Mouse (Mus musculus) right cerebral cortex, postnatal 36 days (tissue): Measurements from ENCODE around the gene Acnat1.
"Not testable (repeated sequence)": the region's sequence is repeated elsewhere in the genome, so short reads cannot be mapped to it uniquely, and the experiment has no call there.

Experiments used
- DNase-seq, 2 experiments: peaks; one replicate each; pipeline ENCODE4 v3.0.0; 2022; ENCODE audit warnings: low spot score in 2 of 2, mixed read lengths in 1 of 2

Acnat1 gene

GRCm38 (mm10) chr4:49473435-49474100 lies at the start of gene Acnat1:
Acnat1 (minus strand) TSS chr4:49473912.
- DNase-seq, result no peak

DNA sequence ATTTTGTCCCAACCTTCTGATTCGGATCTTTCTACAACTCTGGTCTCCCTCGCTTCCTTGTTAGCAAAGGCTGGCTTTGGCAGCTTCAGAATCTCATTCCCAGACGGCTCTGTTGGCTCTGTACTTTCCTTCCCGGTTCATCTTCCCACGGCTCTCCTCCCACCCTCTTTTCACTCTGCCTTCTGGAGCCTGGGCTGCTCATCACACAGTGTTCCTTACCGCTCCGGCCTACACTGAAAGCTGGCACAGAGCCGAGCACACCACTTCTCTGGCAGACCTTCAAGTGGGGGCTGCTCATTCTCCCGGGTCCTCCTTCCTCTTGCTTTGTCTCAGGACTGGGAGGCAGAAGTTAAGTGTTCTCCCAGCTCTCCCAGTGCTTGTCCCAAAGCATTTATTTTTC lies 48.9 kb upstream of the Acnat1 start:
- DNase-seq, result peak; percentile 83 to 90

GRCm38 (mm10) chr4:49521346-49521745 lies 47.6 kb upstream of the Acnat1 start:
- DNase-seq, result no peak

GRCm38 (mm10) chr4:49520572-49521340 lies 47.0 kb upstream of the Acnat1 start, which contains the start of the genes Mrpl50 and Zfp189:
Mrpl50 (minus strand) TSS chr4:49521093.
Zfp189 (plus strand) TSS chr4:49521176.
- peak; percentile 96 to 98 for DNase-seq

- DNase-seq, result no peak
Observed at GRCm38 (mm10) chr4:49519476-49519875, 45.8 kb upstream of the Acnat1 start.

GRCm38 (mm10) chr4:49514441-49514840 lies 40.7 kb upstream of the Acnat1 start:
- no peak for DNase-seq

DNA sequence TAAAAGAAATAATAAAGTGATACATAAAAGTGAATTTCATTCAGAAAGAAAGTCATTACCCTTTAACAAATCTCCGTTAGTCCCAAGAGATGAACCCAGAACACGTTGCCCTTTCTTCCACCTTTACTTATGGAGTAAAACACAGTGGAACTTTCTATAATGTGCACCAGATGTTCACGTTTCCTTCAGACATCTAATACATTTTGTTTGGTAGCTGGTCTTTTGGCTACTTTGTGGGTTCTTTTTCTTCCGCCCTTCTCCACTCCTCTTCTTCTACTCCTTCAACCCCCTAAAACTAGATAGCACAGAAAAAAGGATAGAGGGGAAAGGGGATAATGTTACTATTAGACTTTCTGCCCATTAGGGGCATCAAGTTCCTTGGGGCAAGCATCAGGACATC lies 38.9 kb upstream of the Acnat1 start:
- no peak for DNase-seq

- DNase-seq, result not testable (repeated sequence)
Observed at GRCm38 (mm10) chr4:49510236-49510835, 36.6 kb upstream of the Acnat1 start.

GRCm38 (mm10) chr4:49509183-49509582 lies 35.5 kb upstream of the Acnat1 start:
- DNase-seq, result no peak

GRCm38 (mm10) chr4:49506386-49506785 lies 32.7 kb upstream of the Acnat1 start, which contains the start of gene Baat:
Baat (minus strand) TSS chr4:49506557.
- no peak for DNase-seq

- no peak for DNase-seq
Observed at GRCm38 (mm10) chr4:49503563-49503962, 29.9 kb upstream of the Acnat1 start.

DNA sequence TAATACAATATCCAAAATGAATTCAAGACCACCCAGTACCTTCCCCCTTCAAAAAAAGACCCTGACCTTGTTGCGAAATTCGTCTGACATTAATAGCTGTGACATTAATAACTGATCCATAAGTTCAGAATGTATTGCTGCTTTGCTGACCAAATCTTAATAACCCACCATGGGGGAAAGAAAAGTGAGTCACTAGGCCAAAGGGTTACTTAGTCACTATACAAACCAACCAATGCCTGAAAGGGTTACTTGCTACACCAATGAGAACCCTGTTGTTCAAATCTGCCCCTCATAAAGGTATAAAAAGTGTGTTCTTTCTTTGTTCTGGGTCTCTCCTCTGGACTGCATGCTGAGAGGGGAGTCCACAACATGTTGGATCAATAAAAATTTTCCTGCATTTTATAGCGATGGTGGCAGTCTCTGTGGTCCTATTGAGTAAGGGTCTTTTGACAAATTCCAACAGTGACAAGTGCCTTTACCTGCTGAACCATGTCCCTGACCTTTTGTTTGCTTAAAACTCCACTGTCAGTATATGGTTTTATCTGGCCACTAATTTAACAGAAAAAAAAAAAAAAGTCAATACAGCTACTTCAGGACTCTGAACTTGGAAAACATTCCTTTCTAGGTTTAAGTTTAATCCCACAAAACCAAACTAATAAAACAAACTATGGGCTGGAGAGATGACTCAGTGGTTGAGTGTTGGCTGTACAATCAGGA lies 12.4 kb upstream of the Acnat1 start:
- DNase-seq, result not testable (repeated sequence)

- no peak for DNase-seq
Observed at GRCm38 (mm10) chr4:49485442-49485841, 11.7 kb upstream of the Acnat1 start.

GRCm38 (mm10) chr4:49480896-49481295 lies 7.2 kb upstream of the Acnat1 start:
- DNase-seq, result no peak

GRCm38 (mm10) chr4:49480104-49480760 lies 6.5 kb upstream of the Acnat1 start:
- no peak for DNase-seq

DNA sequence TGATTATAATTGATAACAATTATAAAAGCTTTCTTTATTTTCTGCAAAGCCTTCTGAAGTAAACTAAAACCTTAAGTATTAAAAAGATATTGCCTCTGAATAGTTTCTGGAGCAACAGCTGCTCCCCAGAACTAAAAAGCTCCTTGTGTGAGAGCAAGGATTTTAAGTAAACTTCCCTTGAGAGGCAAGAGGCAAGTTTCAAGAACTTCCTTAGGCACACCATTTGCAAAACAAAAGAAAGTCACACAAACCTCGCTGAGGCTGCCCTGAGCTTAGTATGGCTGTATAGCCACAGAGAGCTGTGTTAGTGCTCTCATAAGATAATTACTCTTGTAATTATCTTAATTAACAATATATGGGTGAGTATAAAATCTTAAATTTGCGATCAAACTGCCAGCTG lies 5.3 kb upstream of the Acnat1 start:
- DNase-seq, result not testable (repeated sequence)

DNA sequence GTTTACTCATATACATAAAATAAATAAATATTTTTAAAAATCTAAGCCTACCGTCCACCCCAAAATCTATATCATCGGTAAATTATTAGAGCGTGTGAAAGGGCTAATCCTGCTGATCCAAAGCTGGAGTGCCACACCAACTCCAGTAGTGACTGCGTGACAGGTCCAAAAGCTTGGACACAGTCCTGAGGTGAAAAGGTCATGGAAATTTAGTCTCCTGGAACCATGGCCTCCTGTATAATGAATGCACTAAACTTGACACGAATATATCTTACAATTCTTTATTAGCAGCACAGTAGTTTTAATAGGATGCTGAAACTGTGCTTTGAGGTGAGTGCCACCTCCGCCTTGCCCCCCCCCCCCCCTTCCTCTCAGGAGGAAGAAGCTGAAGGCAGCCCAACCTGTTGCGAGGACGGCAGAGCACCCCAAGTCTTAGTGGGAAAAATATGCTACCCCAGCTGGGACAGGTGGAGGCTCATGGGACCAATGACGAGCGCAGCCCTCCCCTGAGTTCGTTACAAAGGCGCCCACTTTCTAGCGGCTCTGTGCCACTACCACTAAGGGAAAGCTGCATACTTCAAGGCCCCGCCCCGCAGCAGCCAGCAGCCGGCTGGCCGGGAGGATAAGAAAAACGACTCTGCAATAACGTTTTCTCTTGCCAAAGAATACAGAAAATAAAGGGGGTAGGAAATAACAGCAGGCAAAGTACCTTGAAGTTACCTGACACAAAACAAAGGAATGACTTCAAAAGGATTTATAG lies 4.6 kb upstream of the Acnat1 start:
- no peak for DNase-seq

- DNase-seq, result no peak
Observed at GRCm38 (mm10) chr4:49474583-49474982, 871 bp upstream of the Acnat1 start.

GRCm38 (mm10) chr4:49469435-49470151 lies 4.1 kb downstream of the Acnat1 start:
- DNase-seq, result no peak

DNA sequence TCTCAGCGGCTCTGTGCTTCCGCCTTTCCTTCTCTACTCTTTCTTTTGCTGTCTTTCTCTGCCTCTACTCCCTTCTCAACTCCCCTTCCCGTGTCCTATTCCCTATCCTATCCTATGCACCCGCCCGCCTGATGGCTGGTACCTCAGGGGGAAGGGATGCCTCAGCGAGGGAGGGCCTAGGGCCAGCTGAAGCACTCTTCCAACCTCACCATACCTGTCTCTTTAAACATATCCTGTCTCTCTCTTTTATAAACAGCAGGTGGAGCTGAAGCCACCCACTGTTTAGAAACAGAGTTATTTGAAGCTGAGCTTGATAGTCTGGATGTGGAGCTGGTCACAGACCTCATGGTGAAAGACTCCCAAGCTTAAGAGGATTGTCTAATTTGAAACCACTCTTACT lies 6.4 kb downstream of the Acnat1 start:
- DNase-seq, result no peak
